Mouse (Mus musculus): ENCODE data around the gene Gsg1.

The Gsg1 gene

GRCm38 (mm10) chr6:135232443-135233182, 21.5 kb downstream of the Gsg1 start:
- CTCF ChIA-PET: no interaction called here
- POLR2A ChIA-PET: no interaction called here

GRCm38 (mm10) chr6:135230586-135230985, 23.6 kb downstream of the Gsg1 start:
- POLR2A ChIA-PET: interaction anchor here in 1 of 4 experiments (0.8 kb wide), 1 partner anchor 434 kb away, joined by 5 read pairs; no protein-coding TSS in a partner anchor
- CTCF ChIA-PET: interaction anchor here in 1 of 4 experiments (0.8 kb wide), 1 partner anchor 171 kb away, joined by 10 read pairs; no protein-coding TSS in a partner anchor

GRCm38 (mm10) chr6:135228465-135228941, 25.6 kb downstream of the Gsg1 start:
- ChIA-PET POLR2A (no interaction called here), CTCF (interaction anchor here in 2 of 4 experiments (0.6 to 1.1 kb wide), 2 partner anchors 9 to 149 kb away, joined by 3 to 4 read pairs; no protein-coding TSS in a partner anchor)

- ChIA-PET CTCF (no interaction called here), POLR2A (no interaction called here)
Measured at GRCm38 (mm10) chr6:135223786-135224416, 30.2 kb downstream of the Gsg1 start.

- POLR2A ChIA-PET: interaction anchor here in 2 of 4 experiments (1.3 to 2.2 kb wide), 3 partner anchors 10 to 52 kb away, joined by 3 to 5 read pairs (median 3); no protein-coding TSS in a partner anchor
- CTCF ChIA-PET: interaction anchor here in 1 of 4 experiments (0.6 kb wide), 1 partner anchor 1134 kb away, joined by 4 read pairs; no protein-coding TSS in a partner anchor
Measured at GRCm38 (mm10) chr6:135219916-135220315, 34.2 kb downstream of the Gsg1 start.

- CTCF ChIA-PET: no interaction called here
Measured at GRCm38 (mm10) chr6:135218330-135218729, 35.8 kb downstream of the Gsg1 start.

GRCm38 (mm10) chr6:135212666-135213065, 41.5 kb downstream of the Gsg1 start:
- CTCF ChIA-PET: no interaction called here
- POLR2A ChIA-PET: interaction anchor here in 1 of 4 experiments (0.7 kb wide), 1 partner anchor 24 kb away, joined by 3 read pairs; no protein-coding TSS in a partner anchor

More at GRCm38 (mm10) chr6:135218330-135218729, 35.8 kb downstream of the Gsg1 start:
- POLR2A ChIA-PET: interaction anchor here in 1 of 4 experiments (1.0 to 2.2 kb wide), 4 partner anchors 8 to 46 kb away, joined by 3 to 5 read pairs (median 3); no protein-coding TSS in a partner anchor

- ChIA-PET POLR2A (no interaction called here), CTCF (interaction anchor here in 1 of 4 experiments (0.5 kb wide), 1 partner anchor 82 kb away, joined by 3 read pairs; no protein-coding TSS in a partner anchor)
Measured at GRCm38 (mm10) chr6:135211169-135211568, 43.0 kb downstream of the Gsg1 start.

- POLR2A ChIA-PET: interaction anchor here in 2 of 4 experiments (0.6 to 1.3 kb wide), 2 partner anchors 9 to 10 kb away, joined by 3 to 10 read pairs; partner anchors contain the start of genes Fam234b (in 1 of the 2) and Hebp1 (in 1 of the 2)
Measured at GRCm38 (mm10) chr6:135206909-135207308, 47.2 kb downstream of the Gsg1 start.

GRCm38 (mm10) chr6:135205802-135206201, 48.3 kb downstream of the Gsg1 start:
- ChIA-PET POLR2A (interaction anchor here in 1 of 4 experiments (0.5 kb wide), 1 partner anchor 326 kb away, joined by 3 read pairs; no protein-coding TSS in a partner anchor), CTCF (interaction anchor here in 1 of 4 experiments (1.4 kb wide), 1 partner anchor 31 kb away, joined by 3 read pairs; no protein-coding TSS in a partner anchor)

More at GRCm38 (mm10) chr6:135206909-135207308, 47.2 kb downstream of the Gsg1 start:
- CTCF ChIA-PET: interaction anchor here in 1 of 4 experiments (1.4 kb wide), 1 partner anchor 30 kb away, joined by 3 read pairs; no protein-coding TSS in a partner anchor

GRCm38 (mm10) chr6:135204869-135205268, 49.3 kb downstream of the Gsg1 start:
- ChIA-PET POLR2A (interaction anchor here in 1 of 4 experiments (0.6 to 1.2 kb wide), 2 partner anchors 36 to 276 kb away, joined by 3 to 4 read pairs; no protein-coding TSS in a partner anchor), CTCF (no interaction called here)

GRCm38 (mm10) chr6:135203737-135204136, 50.4 kb downstream of the Gsg1 start:
- POLR2A ChIA-PET: interaction anchor here in 2 of 4 experiments (0.6 to 1.2 kb wide), 10 partner anchors 10 to 380 kb away, joined by 3 to 5 read pairs (median 3); no protein-coding TSS in a partner anchor
- CTCF ChIA-PET: interaction anchor here (0.6 to 1.5 kb wide), 9 partner anchors 11 to 583 kb away, joined by 3 to 7 read pairs (median 4); no protein-coding TSS in a partner anchor

- ChIA-PET POLR2A (interaction anchor here in 3 of 4 experiments (0.6 to 1.4 kb wide), 7 partner anchors 9 to 338 kb away, joined by 3 to 8 read pairs (median 4); no protein-coding TSS in a partner anchor), CTCF (interaction anchor here (0.6 to 1.5 kb wide), 12 partner anchors 11 to 340 kb away, joined by 3 to 5 read pairs (median 3); no protein-coding TSS in a partner anchor)
Measured at GRCm38 (mm10) chr6:135202668-135203067, 51.5 kb downstream of the Gsg1 start.

GRCm38 (mm10) chr6:135200122-135200957, 53.8 kb downstream of the Gsg1 start:
- ChIA-PET POLR2A (interaction anchor here in 2 of 4 experiments (1.1 to 1.2 kb wide), 3 partner anchors 9 to 33 kb away, joined by 3 to 4 read pairs (median 3); no protein-coding TSS in a partner anchor), CTCF (interaction anchor here in 2 of 4 experiments (0.6 to 1.2 kb wide), 3 partner anchors 50 to 169 kb away, joined by 3 to 4 read pairs (median 4); no protein-coding TSS in a partner anchor)

- ChIA-PET CTCF (no interaction called here), POLR2A (interaction anchor here in 2 of 4 experiments (0.5 to 1.0 kb wide), 3 partner anchors 14 to 1208 kb away, joined by 3 to 4 read pairs (median 3); no protein-coding TSS in a partner anchor)
Measured at GRCm38 (mm10) chr6:135198726-135199125, 55.4 kb downstream of the Gsg1 start.

GRCm38 (mm10) chr6:135197921-135198532, 56.1 kb downstream of the Gsg1 start, which contains the start of the genes Fam234b and Hebp1:
Fam234b (plus strand) TSS chr6:135197977.
Hebp1 (minus strand) TSS chr6:135198022.
- ChIA-PET POLR2A (interaction anchor here in 2 of 4 experiments (0.6 to 1.2 kb wide), 4 partner anchors 9 to 115 kb away, joined by 3 to 4 read pairs (median 4); no protein-coding TSS in a partner anchor), CTCF (interaction anchor here in 2 of 4 experiments (0.7 to 1.1 kb wide), 3 partner anchors 11 to 39 kb away, joined by 3 read pairs; no protein-coding TSS in a partner anchor)

- CTCF ChIA-PET: interaction anchor here in 3 of 4 experiments (0.7 to 1.1 kb wide), 4 partner anchors 11 to 47 kb away, joined by 3 read pairs; no protein-coding TSS in a partner anchor
- POLR2A ChIA-PET: interaction anchor here in 2 of 4 experiments (1.0 to 1.2 kb wide), 3 partner anchors 10 to 26 kb away, joined by 3 to 4 read pairs (median 3); no protein-coding TSS in a partner anchor
Measured at GRCm38 (mm10) chr6:135197446-135197845, 56.7 kb downstream of the Gsg1 start.
